Mouse (Mus musculus): ENCODE results near the gene Tnrc18. TPM values are rescaled to one million over a fixed set of nuclear protein-coding genes. Genes with fewer than 3 reads are reported as not detected.

The Tnrc18 gene
- total and polyA plus RNA-seq, 2 experiments, result 4.0 to 17.8 TPM

DNA sequence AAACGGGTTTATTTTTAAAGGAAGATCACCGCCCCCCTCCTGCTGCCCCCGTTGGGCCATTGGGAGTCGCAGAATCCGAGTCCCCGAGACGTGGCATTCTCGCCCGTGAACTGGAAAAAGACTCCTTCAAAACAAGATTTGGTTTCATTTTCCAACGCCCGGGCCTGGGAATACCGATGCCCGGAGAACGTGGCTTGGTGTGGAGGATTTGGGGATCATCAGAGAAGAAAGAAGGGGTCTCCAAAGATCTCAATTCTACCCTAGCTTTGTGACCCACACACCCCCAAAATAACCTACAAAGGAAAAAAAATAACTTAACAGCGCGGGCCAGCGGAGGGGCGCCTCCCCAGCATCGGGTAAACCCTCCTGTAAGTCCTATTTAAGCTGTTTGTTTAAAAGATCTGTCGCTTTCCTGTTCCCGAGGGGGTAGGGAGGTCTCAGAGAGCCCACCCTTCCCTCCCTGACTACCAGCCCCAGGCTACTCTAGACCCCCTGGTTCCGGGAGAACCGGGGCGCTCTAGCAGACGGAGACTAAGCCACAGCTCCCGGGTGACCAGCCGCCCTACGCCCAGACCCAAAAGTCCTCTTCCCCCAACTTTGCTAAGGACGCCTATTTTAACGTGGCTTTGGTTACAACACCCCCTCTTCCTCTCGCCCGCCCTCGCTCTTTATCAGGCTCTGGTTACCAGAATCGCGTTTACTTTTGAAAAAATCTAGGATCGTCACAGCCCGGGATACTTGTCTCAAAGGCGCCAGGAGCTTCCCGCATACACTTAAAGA lies 1.2 kb downstream of the Tnrc18 start:
- peak; percentile 64 for DNase-seq (ENCODE audit: extremely low read depth, low read depth, low spot score)
- no peaks in the 10 kb centered on the region for H3K27me3 ChIP-seq (ENCODE audit: control insufficient read depth, insufficient read depth, low read length)
- H3K4me1 ChIP-seq (ENCODE audit: control insufficient read depth, insufficient read depth, low read length), result peaks cover 13% of the 10 kb centered on the region

DNA sequence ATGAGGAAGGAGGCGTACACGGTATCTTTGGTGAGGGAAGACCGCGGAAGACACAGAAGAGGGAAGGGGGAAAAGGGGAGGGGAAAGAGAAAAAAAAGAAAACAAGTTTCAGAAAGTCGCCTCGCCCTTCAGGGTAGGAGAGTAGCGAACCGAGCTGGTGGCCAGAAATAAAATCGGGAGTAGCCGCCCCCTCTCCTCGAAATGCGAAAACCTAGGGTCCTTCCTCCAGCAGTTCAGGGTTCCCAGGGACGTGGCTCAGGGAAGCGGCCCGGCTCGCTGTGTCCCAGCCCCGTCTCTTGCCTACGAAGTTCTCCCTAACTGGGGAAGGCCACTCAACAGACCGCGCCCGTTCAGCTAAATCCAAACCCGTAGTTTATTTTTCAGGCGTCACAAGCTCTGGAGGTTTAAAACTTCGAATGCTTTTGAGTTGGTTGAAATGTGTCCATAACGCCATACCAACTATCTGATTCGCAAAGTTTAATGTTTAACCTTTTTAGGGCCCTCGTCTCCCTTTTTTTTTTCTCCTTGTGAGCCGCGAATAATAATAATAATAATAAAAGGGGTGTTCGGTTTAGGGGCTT lies 2.0 kb downstream of the Tnrc18 start:
- under 1% methylated on average over 30 of the region's 30 CpGs for WGBS
- no peaks in the 10 kb centered on the region for H3K27me3 ChIP-seq (ENCODE audit: control insufficient read depth, insufficient read depth, low read length)
- DNase-seq (ENCODE audit: extremely low read depth, low read depth, low spot score), result peak; percentile 75
- peaks cover 30% of the 10 kb centered on the region; the same call in 1 of the 2 replicates for H3K79me2 ChIP-seq (ENCODE audit: control insufficient read depth, insufficient read depth, low read length)
- no peaks in the 10 kb centered on the region for H3K36me3 ChIP-seq (ENCODE audit: control insufficient read depth, insufficient read depth, low read length)
- H3K4me3 ChIP-seq (ENCODE audit: insufficient read depth, low read depth, low read length), result peak overlapping the region; percentile 94
- peak overlapping the region; percentile 96 for H3K27ac ChIP-seq (replicated peaks; ENCODE audit: insufficient read depth, low read depth, low read length)
- TF ChIP-seq POLR2A (IDR thresholded peaks at IDR 0.05; ENCODE audit: extremely low read depth, insufficient read depth, low read length), result 0 out of 2 replicates have a peak, but pooled peaks have one; percentile 10
- TF ChIP-seq CTCF (IDR thresholded peaks at IDR 0.05; ENCODE audit: low read depth, low read length), result no peak
- H3K4me1 ChIP-seq (ENCODE audit: control insufficient read depth, insufficient read depth, low read length), result peaks cover 15% of the 10 kb centered on the region
- H3K9ac ChIP-seq (ENCODE audit: low read depth, low read length), result peak overlapping the region; percentile 98

More for the DNA sequence above, 1.2 kb downstream of the Tnrc18 start:
- H3K9ac ChIP-seq (ENCODE audit: low read depth, low read length), result peak overlapping the region; percentile 98
- peak overlapping the region; percentile 96 for H3K27ac ChIP-seq (replicated peaks; ENCODE audit: insufficient read depth, low read depth, low read length)
- TF ChIP-seq CTCF (IDR thresholded peaks at IDR 0.05; ENCODE audit: low read depth, low read length) (no peak), POLR2A (IDR thresholded peaks at IDR 0.05; ENCODE audit: extremely low read depth, insufficient read depth, low read length) (peak; percentile 55; the same call in 1 of the 2 replicates)
- WGBS, result under 1% methylated on average over 39 of the region's 39 CpGs
- H3K36me3 ChIP-seq (ENCODE audit: control insufficient read depth, insufficient read depth, low read length), result no peaks in the 10 kb centered on the region
- peaks cover 23% of the 10 kb centered on the region; the same call in 1 of the 2 replicates for H3K79me2 ChIP-seq (ENCODE audit: control insufficient read depth, insufficient read depth, low read length)
- H3K4me3 ChIP-seq (ENCODE audit: insufficient read depth, low read depth, low read length), result peak overlapping the region; percentile 94

DNA sequence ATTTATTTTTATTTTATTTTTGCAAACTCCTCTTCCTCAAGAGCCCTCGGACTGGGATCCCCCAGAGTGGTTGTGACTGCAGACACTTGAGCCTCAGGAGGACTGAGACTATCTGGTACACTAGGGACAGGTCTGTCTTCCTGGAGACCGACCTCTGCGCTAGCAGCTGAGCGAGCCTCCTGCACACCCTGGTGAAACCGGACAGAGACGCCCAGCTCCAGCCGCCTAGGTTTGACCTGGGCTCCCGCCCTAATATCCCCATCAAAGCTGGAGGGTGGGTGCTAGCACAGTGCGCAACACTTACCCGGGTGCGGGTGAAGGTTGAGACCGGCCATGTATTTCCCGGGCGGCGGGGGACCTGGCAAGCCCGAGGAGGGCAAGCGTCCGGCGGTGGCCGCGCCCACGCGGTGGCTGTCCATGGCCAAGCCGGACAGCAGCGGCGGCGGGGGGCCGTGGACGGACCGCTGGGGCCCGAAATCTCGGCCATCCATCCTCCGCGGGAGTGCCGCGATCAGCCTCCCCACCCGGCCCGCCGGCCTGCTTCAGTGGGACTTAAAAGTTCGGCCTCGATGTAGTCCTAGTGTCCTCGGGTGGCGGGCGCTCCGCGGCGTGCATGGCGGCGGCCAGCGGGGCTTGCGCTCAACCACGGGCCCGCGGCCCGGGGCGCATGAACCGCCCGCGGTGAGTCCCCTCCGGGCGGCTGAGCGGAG lies 2.6 kb downstream of the Tnrc18 start:
- peaks cover 15% of the 10 kb centered on the region for H3K4me1 ChIP-seq (ENCODE audit: control insufficient read depth, insufficient read depth, low read length)
- peaks cover 36% of the 10 kb centered on the region; the same call in 1 of the 2 replicates for H3K79me2 ChIP-seq (ENCODE audit: control insufficient read depth, insufficient read depth, low read length)
- no peaks in the 10 kb centered on the region for H3K36me3 ChIP-seq (ENCODE audit: control insufficient read depth, insufficient read depth, low read length)
- no peaks in the 10 kb centered on the region for H3K27me3 ChIP-seq (ENCODE audit: control insufficient read depth, insufficient read depth, low read length)
- peak; percentile 46 for DNase-seq (ENCODE audit: extremely low read depth, low read depth, low spot score)
- peak overlapping the region; percentile 96 for H3K27ac ChIP-seq (replicated peaks; ENCODE audit: insufficient read depth, low read depth, low read length)
- peak overlapping the region; percentile 94 for H3K4me3 ChIP-seq (ENCODE audit: insufficient read depth, low read depth, low read length)
- peak overlapping the region; percentile 94 for H3K9ac ChIP-seq (ENCODE audit: low read depth, low read length)
- no peak for TF ChIP-seq CTCF (IDR thresholded peaks at IDR 0.05; ENCODE audit: low read depth, low read length)
- no peak for TF ChIP-seq POLR2A (IDR thresholded peaks at IDR 0.05; ENCODE audit: extremely low read depth, insufficient read depth, low read length)
- WGBS, result under 1% methylated on average over 62 of the region's 62 CpGs

DNA sequence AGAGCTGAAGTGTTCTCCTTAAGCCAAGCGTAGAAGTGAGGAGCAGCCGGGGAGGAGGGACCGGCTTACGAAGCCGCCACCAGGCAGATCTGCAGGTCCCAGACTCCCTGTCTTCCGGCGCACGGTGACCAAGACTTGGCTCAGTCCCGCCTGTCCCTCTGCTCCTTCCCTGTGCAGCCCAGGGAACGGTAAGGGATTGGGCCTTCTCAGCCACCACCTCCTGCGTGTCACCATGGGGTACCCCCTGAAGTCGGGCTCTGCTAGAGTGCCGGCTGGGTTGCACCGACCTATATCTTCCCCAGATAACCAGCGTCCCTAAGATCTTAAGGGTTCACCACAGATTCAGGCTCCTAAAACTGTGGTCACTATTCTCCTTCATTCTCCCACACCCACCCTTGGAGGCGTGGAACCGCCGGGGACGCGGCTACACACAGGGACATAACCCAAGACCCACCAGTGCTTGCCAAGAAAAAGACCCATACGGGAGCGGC lies 3.3 kb downstream of the Tnrc18 start:
- Histone ChIP-seq H3K27me3 (ENCODE audit: control insufficient read depth, insufficient read depth, low read length) (no peaks in the 10 kb centered on the region), H3K36me3 (ENCODE audit: control insufficient read depth, insufficient read depth, low read length) (no peaks in the 10 kb centered on the region), H3K9ac (ENCODE audit: low read depth, low read length) (peak overlapping the region; percentile 94), H3K27ac (replicated peaks; ENCODE audit: insufficient read depth, low read depth, low read length) (peak overlapping the region; percentile 69), H3K4me1 (ENCODE audit: control insufficient read depth, insufficient read depth, low read length) (peaks cover 15% of the 10 kb centered on the region), H3K79me2 (ENCODE audit: control insufficient read depth, insufficient read depth, low read length) (peaks cover 40% of the 10 kb centered on the region), H3K4me3 (ENCODE audit: insufficient read depth, low read depth, low read length) (peak overlapping the region; percentile 94)
- DNase-seq (ENCODE audit: extremely low read depth, low read depth, low spot score), result peak; percentile 46
- TF ChIP-seq POLR2A (IDR thresholded peaks at IDR 0.05; ENCODE audit: extremely low read depth, insufficient read depth, low read length) (no peak), CTCF (IDR thresholded peaks at IDR 0.05; ENCODE audit: low read depth, low read length) (no peak)
- WGBS, result 1% methylated on average over 22 of the region's 22 CpGs

DNA sequence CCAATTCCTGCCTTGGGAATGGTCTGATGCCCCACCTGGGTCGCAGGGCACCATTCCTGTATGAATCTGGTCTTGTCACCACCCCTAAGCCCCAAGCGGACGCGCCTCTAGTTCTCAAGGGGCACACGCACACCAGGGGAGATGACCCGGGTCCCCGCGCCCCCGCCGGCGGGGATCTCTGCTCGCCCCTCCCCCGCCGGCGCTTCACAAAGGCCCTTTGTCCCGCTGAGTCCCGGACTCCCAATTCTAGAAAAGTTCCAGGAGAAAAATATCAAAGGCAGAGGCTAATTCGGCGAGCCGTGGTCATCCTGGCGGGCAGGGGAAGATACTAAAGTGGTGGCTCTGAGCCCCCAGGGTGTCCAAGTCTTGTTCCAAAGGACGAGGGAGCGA lies 3.7 kb downstream of the Tnrc18 start:
- H3K9ac ChIP-seq (ENCODE audit: low read depth, low read length), result peak overlapping the region; percentile 94
- no peaks in the 10 kb centered on the region for H3K36me3 ChIP-seq (ENCODE audit: control insufficient read depth, insufficient read depth, low read length)
- H3K27ac ChIP-seq (replicated peaks; ENCODE audit: insufficient read depth, low read depth, low read length), result peak overlapping the region; percentile 69
- 9% methylated on average over 23 of the region's 23 CpGs for WGBS
- H3K4me3 ChIP-seq (ENCODE audit: insufficient read depth, low read depth, low read length), result peak overlapping the region; percentile 94
- no peak for DNase-seq (ENCODE audit: extremely low read depth, low read depth, low spot score)
- H3K27me3 ChIP-seq (ENCODE audit: control insufficient read depth, insufficient read depth, low read length), result no peaks in the 10 kb centered on the region
- peaks cover 15% of the 10 kb centered on the region for H3K4me1 ChIP-seq (ENCODE audit: control insufficient read depth, insufficient read depth, low read length)
- H3K79me2 ChIP-seq (ENCODE audit: control insufficient read depth, insufficient read depth, low read length), result peaks cover 43% of the 10 kb centered on the region
- no peak for TF ChIP-seq POLR2A (IDR thresholded peaks at IDR 0.05; ENCODE audit: extremely low read depth, insufficient read depth, low read length)
- TF ChIP-seq CTCF (IDR thresholded peaks at IDR 0.05; ENCODE audit: low read depth, low read length), result no peak
